Comparison of ENCODE assay signal across 29 mouse cellular contexts in the genomic region with DNA sequence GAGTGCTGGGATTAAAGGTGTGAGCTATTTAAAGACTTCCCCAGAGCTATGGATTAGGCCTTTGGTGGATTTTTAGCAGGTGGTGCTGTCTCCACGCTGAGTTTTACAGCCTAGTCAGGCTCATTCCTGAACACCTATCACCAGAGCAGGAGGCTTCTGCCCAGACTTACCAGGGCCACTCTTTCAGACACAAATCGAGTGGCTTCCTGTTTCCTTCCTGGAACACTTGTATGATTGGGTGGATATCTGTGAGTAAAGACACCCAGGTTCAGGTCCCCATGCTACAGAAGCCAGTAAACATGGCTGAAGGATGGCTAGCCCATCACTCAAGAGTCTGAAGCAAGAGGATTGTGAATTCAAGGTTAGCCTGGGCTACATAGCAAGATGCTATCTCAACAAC. TPM values are rescaled to one million over a fixed set of nuclear protein-coding genes. Genes with fewer than 3 reads are reported as not detected.
A peak's percentile ranks its signal among the peaks of the same experiment; 100 is the strongest.
DNase-seq lines count a peak whose midpoint lies in the region; ATAC-seq and TF ChIP-seq lines count a peak whose summit lies in the region.
"Had no signal": no experiment of that assay in that cellular context is flagged by ENCODE, and none has a peak within 500 bp of the region (broad histone marks: within the 10 kb centered on the region; RNA-seq: fewer than 3 reads in every experiment).

No protein-coding gene starts in this region.

- TF ChIP-seq CTCF in stomach, postnatal 0 days (IDR thresholded peaks at IDR 0.05; ENCODE audit: low read depth): no peak

- no peaks in the 10 kb centered on the region for H3K4me1 ChIP-seq in stomach, postnatal 0 days (replicated peaks; ENCODE audit: control insufficient read depth, insufficient read depth)
- H3K4me1 ChIP-seq: embryonic facial prominence, embryonic 12.5 days; embryonic facial prominence, embryonic 15.5 days; forebrain, embryonic 15.5 days; heart, embryonic 15.5 days; intestine, embryonic 15.5 days had no signal

- no peak overlapping the region for H3ac ChIP-seq in myocyte (ENCODE audit: control insufficient read depth, insufficient read length)

- H3K9me3 ChIP-seq in stomach, postnatal 0 days (ENCODE audit: control insufficient read depth, low read length): no peaks in the 10 kb centered on the region
- H3K9me3 ChIP-seq: embryonic facial prominence, embryonic 12.5 days; embryonic facial prominence, embryonic 15.5 days; forebrain, embryonic 15.5 days; heart, embryonic 12.5 days; heart, embryonic 15.5 days; intestine, embryonic 15.5 days had no signal

- no peak for TF ChIP-seq POLR2A in myocyte (IDR thresholded peaks at IDR 0.05; ENCODE audit: insufficient read length, low read depth)

- intact Hi-C loops in left cerebral cortex, postnatal 25 days (cut with DNase I): no loop called here

- H3K9ac ChIP-seq in stomach, postnatal 0 days (ENCODE audit: low read length): no peak overlapping the region
- H3K9ac ChIP-seq: embryonic facial prominence, embryonic 12.5 days; embryonic facial prominence, embryonic 15.5 days; forebrain, embryonic 15.5 days; heart, embryonic 12.5 days; heart, embryonic 15.5 days; hindbrain, embryonic 14.5 days; intestine, embryonic 15.5 days had no signal

- no peak for ATAC-seq in stomach, postnatal 0 days (ENCODE audit: low FRiP score, low TSS enrichment)
- ATAC-seq: forebrain, embryonic 15.5 days; hindbrain, postnatal 0 days; intestine, embryonic 15.5 days had no signal

- H3K4me2 ChIP-seq in myocyte (ENCODE audit: low read depth): peak overlapping the region; percentile 62
- no peak overlapping the region for H3K4me2 ChIP-seq in stomach, postnatal 0 days (replicated peaks; ENCODE audit: low read depth)
- H3K4me2 ChIP-seq: embryonic facial prominence, embryonic 12.5 days; embryonic facial prominence, embryonic 15.5 days; forebrain, embryonic 15.5 days; heart, embryonic 12.5 days; heart, embryonic 15.5 days; hindbrain, embryonic 14.5 days; intestine, embryonic 15.5 days had no signal

- H3K27me3 ChIP-seq in myocyte (ENCODE audit: control insufficient read depth, insufficient read depth, insufficient read length): no peaks in the 10 kb centered on the region
- H3K27me3 ChIP-seq in stomach, postnatal 0 days (ENCODE audit: control insufficient read depth, insufficient read depth, low read length): no peaks in the 10 kb centered on the region
- H3K27me3 ChIP-seq: embryonic facial prominence, embryonic 12.5 days; embryonic facial prominence, embryonic 15.5 days; forebrain, embryonic 15.5 days; heart, embryonic 12.5 days; heart, embryonic 15.5 days; intestine, embryonic 15.5 days had no signal

- H3K79me2 ChIP-seq in myocyte (ENCODE audit: control insufficient read depth, insufficient read depth): no peaks in the 10 kb centered on the region

- WGBS in stomach, postnatal 0 days: 57% methylated on average over 2 of the region's 2 CpGs

- no peak overlapping the region for H3K4me3 ChIP-seq in myocyte
- H3K4me3 ChIP-seq in stomach, postnatal 0 days (ENCODE audit: low read depth, low read length): no peak overlapping the region
- H3K4me3 ChIP-seq: embryonic facial prominence, embryonic 12.5 days; embryonic facial prominence, embryonic 15.5 days; forebrain, embryonic 15.5 days; heart, embryonic 12.5 days; heart, embryonic 15.5 days; intestine, embryonic 15.5 days had no signal

- TF ChIP-seq EP300 in stomach, postnatal 0 days (optimal IDR thresholded peaks at IDR 0.05): no peak

- no peak overlapping the region for H3K27ac ChIP-seq in stomach, postnatal 0 days (replicated peaks)
- H3K27ac ChIP-seq: embryonic facial prominence, embryonic 12.5 days; embryonic facial prominence, embryonic 15.5 days; forebrain, embryonic 15.5 days; heart, embryonic 15.5 days; hindbrain, embryonic 14.5 days; hindbrain, postnatal 0 days; intestine, embryonic 15.5 days had no signal

- DNase-seq in 416B (ENCODE audit: low read depth): peak; percentile 51
- DNase-seq in CD4-positive, CD25-positive, alpha-beta regulatory T cell, adult 2 months (ENCODE audit: low read depth, low spot score): peak; percentile 42
- DNase-seq in ZHBTc4 (ENCODE audit: low read depth, low spot score): peak; percentile 64
- DNase-seq in left cerebral cortex, postnatal 25 days (ENCODE audit: low spot score in 2 of 2): no peak
- DNase-seq in spleen, postnatal 14 days (ENCODE audit: low spot score in 2 of 2): no peak
- DNase-seq in stomach, postnatal 0 days (ENCODE audit: low spot score): no peak
- DNase-seq: adrenal gland, postnatal 10 days; adrenal gland, postnatal 36 days; cerebellum, adult 18-20 months; cerebellum, adult 9-10 months; cerebellum, postnatal 14 days; gastrocnemius, postnatal 25 days; heart, adult 18-20 months; heart, postnatal 10 days; heart, postnatal 4 days had no signal

- H3K36me3 ChIP-seq in myocyte (ENCODE audit: control insufficient read depth, insufficient read depth): no peaks in the 10 kb centered on the region
- no peaks in the 10 kb centered on the region for H3K36me3 ChIP-seq in stomach, postnatal 0 days (ENCODE audit: control insufficient read depth, insufficient read depth, low read length)
- H3K36me3 ChIP-seq: embryonic facial prominence, embryonic 12.5 days; embryonic facial prominence, embryonic 15.5 days; forebrain, embryonic 15.5 days; heart, embryonic 12.5 days; heart, embryonic 15.5 days; intestine, embryonic 15.5 days had no signal

TF ChIP-seq in myocyte, 11 proteins besides CTCF, POLR2A, EP300 and RAD21:
- TF ChIP-seq REST (IDR thresholded peaks at IDR 0.05; ENCODE audit: insufficient read depth, insufficient read length) (no peak), POLR2AphosphoS2 (IDR thresholded peaks at IDR 0.05; ENCODE audit: insufficient read length, low read depth) (no peak), USF1 (IDR thresholded peaks at IDR 0.05; ENCODE audit: low read depth) (no peak), MAX (IDR thresholded peaks at IDR 0.05; ENCODE audit: low read depth) (no peak), SRF (IDR thresholded peaks at IDR 0.05; ENCODE audit: control insufficient read depth, insufficient read length, low read depth) (no peak), MYOG (IDR thresholded peaks at IDR 0.05; ENCODE audit: control insufficient read depth in 1 of 3, insufficient read depth in 1 of 3, insufficient read length in 2 of 3, low read depth in 2 of 3) (no peak), TCF3 (IDR thresholded peaks at IDR 0.05; ENCODE audit: insufficient read length, low read depth) (no peak), TCF12 (IDR thresholded peaks at IDR 0.05; ENCODE audit: insufficient read depth, poor library complexity, severe bottlenecking) (no peak), MYOD1 (IDR thresholded peaks at IDR 0.05; ENCODE audit: control insufficient read depth in 1 of 3, insufficient read length in 2 of 3, low read depth in 2 of 3) (no peak), CEBPB (IDR thresholded peaks at IDR 0.05; ENCODE audit: insufficient read depth, poor library complexity, severe bottlenecking) (no peak), E2F4 (IDR thresholded peaks at IDR 0.05; ENCODE audit: insufficient read depth) (no peak)

RNA-seq across cellular contexts. Expression of a gene that starts 4.1 kb away (rescaled TPM):
- not detected for polyA plus RNA-seq in myocyte (2012; fragmentation: generic; extraction: Trizol)
- not detected for total RNA-seq in left cerebral cortex, postnatal 25 days (2021)
- 1.8 and 2.0 TPM in 2 replicates for polyA plus RNA-seq in stomach, postnatal 0 days (2015; fragmentation: Nextera tagmentation; extraction: Ambion mirVana)
- total RNA-seq: adrenal gland, adult 18-20 months; adrenal gland, postnatal 36 days; gastrocnemius, adult 8-10 months; gastrocnemius, postnatal 25 days; heart, adult 18-20 months; heart, postnatal 10 days; heart, postnatal 4 days; hindbrain, postnatal 0 days had no signal
- polyA plus RNA-seq: C2C12; embryonic facial prominence, embryonic 12.5 days; embryonic facial prominence, embryonic 15.5 days; forebrain, embryonic 11.5 days; forebrain, embryonic 15.5 days; heart, embryonic 12.5 days; heart, embryonic 15.5 days; hindbrain, embryonic 11.5 days; hindbrain, embryonic 14.5 days; hindbrain, postnatal 0 days had no signal

RNA-seq across cellular contexts. Expression of a gene that starts 8.2 kb away (rescaled TPM):
- 45.0 TPM for polyA plus RNA-seq in myocyte (2012; fragmentation: generic; extraction: Trizol)
- 1 to 10 TPM; 1.2 to 1.4 TPM for total RNA-seq in left cerebral cortex, postnatal 25 days (2021)
- 4.0 and 4.1 TPM in 2 replicates for polyA plus RNA-seq in stomach, postnatal 0 days (2015; fragmentation: Nextera tagmentation; extraction: Ambion mirVana)

RNA-seq across cellular contexts. Expression of a gene that starts 39.0 kb away (rescaled TPM):
- 0.04 TPM for polyA plus RNA-seq in myocyte (2012; fragmentation: generic; extraction: Trizol)
- under 1 TPM in 1 of 2 experiments, not detected in 1; 0.55 TPM for total RNA-seq in left cerebral cortex, postnatal 25 days (2021)
- 0.89 and 1.4 TPM in 2 replicates for polyA plus RNA-seq in stomach, postnatal 0 days (2015; fragmentation: Nextera tagmentation; extraction: Ambion mirVana)
- polyA plus RNA-seq: C2C12 had no signal

RNA-seq across cellular contexts. Expression of a gene that starts 40.7 kb away (rescaled TPM):
- polyA plus RNA-seq in myocyte (2012; fragmentation: generic; extraction: Trizol): 29.9 TPM
- 1 to 10 TPM; 5.0 to 5.7 TPM for total RNA-seq in left cerebral cortex, postnatal 25 days (2021)
- 20.8 and 24.4 TPM in 2 replicates for polyA plus RNA-seq in stomach, postnatal 0 days (2015; fragmentation: Nextera tagmentation; extraction: Ambion mirVana)

RNA-seq across cellular contexts. Expression of a gene that starts 54.6 kb away (rescaled TPM):
- polyA plus RNA-seq in myocyte (2012; fragmentation: generic; extraction: Trizol): 21.7 TPM
- total RNA-seq in left cerebral cortex, postnatal 25 days (2021): under 1 TPM; 0.09 to 0.14 TPM
- polyA plus RNA-seq in stomach, postnatal 0 days (2015; fragmentation: Nextera tagmentation; extraction: Ambion mirVana): 0.21 and 0.22 TPM in 2 replicates
- polyA plus RNA-seq: embryonic facial prominence, embryonic 12.5 days; forebrain, embryonic 15.5 days; hindbrain, embryonic 14.5 days had no signal

Comparison
In these comparisons a context has a peak if more than half of its experiments do, and no peak if none do; other contexts are left out.
1. DNase-seq: peak in 416B (single experiment), CD4-positive, CD25-positive, alpha-beta regulatory T cell, adult 2 months (single experiment) and ZHBTc4 (single experiment); none in left cerebral cortex, postnatal 25 days (0 of 2), spleen, postnatal 14 days (0 of 2) and stomach, postnatal 0 days (single experiment).